Mouse (Mus musculus) limb, embryonic 14.5 days (tissue): ENCODE measurements around the gene Hnf1b. TPM values are rescaled to one million over a fixed set of nuclear protein-coding genes. Genes with fewer than 3 reads are reported as not detected.

Experiments used
- ATAC-seq: fragments of 200-750 bp; cut with Nextera tagmentation; 2 replicates; pipeline ENCODE4 v1.8.0; 2017; ENCODE audit warnings: low read depth, moderate number of reproducible peaks, moderate TSS enrichment; ENCODE audit not compliant: low FRiP score
- DNase-seq: peaks from one replicate; pipeline ENCODE4 v3.0.0-alpha.2; 2015; ENCODE audit warnings: low spot score
- H3K27ac ChIP-seq: fragments of 300-500 bp; sonication (generic); replicated peaks from 2 replicates; pipeline ENCODE4 v1.5.1; 2014; ENCODE audit warnings: low read depth, mild to moderate bottlenecking, low read length, moderate library complexity, mixed read lengths
- H3K27me3 ChIP-seq: fragments of 300-500 bp; sonication (generic); 2 replicates; pipeline ENCODE4 v1.6.1; 2014; ENCODE audit warnings: low read length, mixed read lengths; ENCODE audit not compliant: control insufficient read depth, insufficient read depth
- H3K36me3 ChIP-seq: fragments of 300-500 bp; sonication (generic); 2 replicates; pipeline ENCODE4 v1.6.1; 2014; ENCODE audit warnings: mild to moderate bottlenecking, low read length, moderate library complexity, mixed read lengths; ENCODE audit not compliant: control insufficient read depth, insufficient read depth
- H3K4me1 ChIP-seq: fragments of 300-500 bp; sonication (generic); 2 replicates; pipeline ENCODE4 v1.6.1; 2014; ENCODE audit warnings: antibody characterized with exemption, low read length, mixed read lengths; ENCODE audit not compliant: control insufficient read depth, insufficient read depth
- H3K4me2 ChIP-seq: fragments of 300-500 bp; sonication (generic); replicated peaks from 2 replicates; pipeline ENCODE4 v1.6.1; 2014; ENCODE audit warnings: low read depth, mild to moderate bottlenecking, low read length, moderate library complexity; ENCODE audit not compliant: severe bottlenecking
- H3K4me3 ChIP-seq: fragments of 300-500 bp; sonication (generic); replicated peaks from 2 replicates; pipeline ENCODE4 v1.5.1; 2014; ENCODE audit warnings: low read length
- H3K9ac ChIP-seq: fragments of 300-500 bp; sonication (generic); 2 replicates; pipeline ENCODE4 v1.6.1; 2014; ENCODE audit warnings: mild to moderate bottlenecking, low read depth, low read length, moderate library complexity; ENCODE audit not compliant: severe bottlenecking
- H3K9me3 ChIP-seq: fragments of 300-500 bp; sonication (generic); 2 replicates; pipeline ENCODE4 v1.6.1; 2016; ENCODE audit warnings: low read length; ENCODE audit not compliant: control insufficient read depth
- POLR2A ChIP-seq: fragments of 200-500 bp; IDR thresholded peaks from 2 replicates; pipeline ENCODE4 v1.8.0; 2012; ENCODE audit warnings: inconsistent platforms, mild to moderate bottlenecking, moderate library complexity, borderline replicate concordance; ENCODE audit not compliant: insufficient read depth, insufficient read length; ENCODE audit errors: extremely low read depth
- WGBS: fragments of 180-500 bp; shearing (Covaris S2); extraction: QIAGEN DNeasy Blood & Tissue Kit; methylation state at CpG from one replicate; pipeline ENCODE4 v1.1.7; 2014; 5-methylcytosine and 5-hydroxymethylcytosine counted together
- polyA plus RNA-seq, 2 experiments: library from polyadenylated mRNA; depleted of rRNA in 1 of 2; stranded (reverse) in 1 of 2; unstranded in 1 of 2; fragments of >200 nt; fragmentation: Nextera tagmentation in 1 of 2; extraction: Ambion mirVana in 1 of 2; gene quantifications; 2 replicates each; pipeline versions ENCODE4 v1.2.1 to v1.2.3; 2012 to 2014

Gene Hnf1b
- polyA plus RNA-seq, 2 experiments = 0.04 TPM; not detected in 1

GRCm38 (mm10) chr11:83869686-83870085, 19.8 kb downstream of the Hnf1b start:
- Histone ChIP-seq H3K4me3 (no peak overlapping the region), H3K27me3 (no peaks in the 10 kb centered on the region), H3K4me1 (no peaks in the 10 kb centered on the region), H3K27ac (no peak overlapping the region), H3K9me3 (no peaks in the 10 kb centered on the region), H3K9ac (no peak overlapping the region), H3K4me2 (no peak overlapping the region), H3K36me3 (no peaks in the 10 kb centered on the region)
- DNase-seq = no peak
- 56% methylated on average over 3 of the region's 3 CpGs for WGBS
- no peak for TF ChIP-seq POLR2A
- ATAC-seq = no peak

DNA sequence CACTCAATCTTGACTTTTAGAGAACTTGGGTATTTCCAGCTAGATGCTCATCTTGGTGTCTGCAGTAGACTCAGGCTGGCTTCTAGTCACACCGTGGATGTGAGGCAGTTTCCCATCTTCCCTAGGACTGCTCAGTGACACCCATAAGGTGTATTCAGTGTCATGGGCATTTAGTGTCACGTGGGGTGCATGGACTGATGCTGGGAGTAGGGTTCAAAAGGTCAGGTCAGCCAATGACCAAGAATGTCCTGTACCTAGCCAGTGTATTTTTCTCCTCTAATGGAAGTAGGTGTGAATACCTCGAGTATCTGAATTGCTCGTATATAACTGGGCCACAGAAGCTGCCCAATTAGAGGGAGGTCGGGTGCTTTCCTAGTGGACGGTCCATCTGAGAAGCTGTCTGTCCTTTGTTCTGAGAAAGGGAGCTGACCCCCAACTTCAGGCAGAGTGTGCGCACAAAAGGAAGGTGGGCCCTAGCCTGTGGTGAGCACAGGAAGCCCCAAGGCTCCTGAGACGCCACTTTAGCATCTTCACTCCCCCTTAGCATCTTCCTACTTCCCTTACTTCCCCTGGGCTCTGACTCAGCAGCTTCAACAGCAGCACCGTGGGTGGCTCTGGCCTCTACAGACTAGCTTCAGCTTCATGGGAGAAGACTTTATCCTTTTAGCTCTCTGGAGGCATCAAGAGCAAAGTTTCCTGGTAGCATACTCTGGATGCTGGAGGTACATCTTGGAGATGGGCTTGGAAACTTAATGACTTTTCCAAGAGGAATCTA, 22.1 kb downstream of the Hnf1b start:
- Histone ChIP-seq H3K36me3 (no peaks in the 10 kb centered on the region), H3K9ac (no peak overlapping the region), H3K9me3 (no peaks in the 10 kb centered on the region), H3K27ac (no peak overlapping the region), H3K27me3 (no peaks in the 10 kb centered on the region), H3K4me2 (no peak overlapping the region), H3K4me1 (no peaks in the 10 kb centered on the region), H3K4me3 (no peak overlapping the region)
- ATAC-seq (no peak), DNase-seq (no peak)
- 70% methylated on average over 9 of the region's 9 CpGs for WGBS
- no peak for TF ChIP-seq POLR2A

GRCm38 (mm10) chr11:83873509-83873908, 23.6 kb downstream of the Hnf1b start:
- ATAC-seq = no peak
- no peaks in the 10 kb centered on the region for H3K27me3 ChIP-seq
- no peak for TF ChIP-seq POLR2A
- no peaks in the 10 kb centered on the region for H3K9me3 ChIP-seq
- H3K36me3 ChIP-seq = no peaks in the 10 kb centered on the region
- H3K27ac ChIP-seq = no peak overlapping the region
- H3K4me1 ChIP-seq = no peaks in the 10 kb centered on the region
- WGBS = 33% methylated on average over 9 of the region's 9 CpGs
- no peak overlapping the region for H3K9ac ChIP-seq
- no peak overlapping the region for H3K4me2 ChIP-seq
- no peak for DNase-seq
- no peak overlapping the region for H3K4me3 ChIP-seq

DNA sequence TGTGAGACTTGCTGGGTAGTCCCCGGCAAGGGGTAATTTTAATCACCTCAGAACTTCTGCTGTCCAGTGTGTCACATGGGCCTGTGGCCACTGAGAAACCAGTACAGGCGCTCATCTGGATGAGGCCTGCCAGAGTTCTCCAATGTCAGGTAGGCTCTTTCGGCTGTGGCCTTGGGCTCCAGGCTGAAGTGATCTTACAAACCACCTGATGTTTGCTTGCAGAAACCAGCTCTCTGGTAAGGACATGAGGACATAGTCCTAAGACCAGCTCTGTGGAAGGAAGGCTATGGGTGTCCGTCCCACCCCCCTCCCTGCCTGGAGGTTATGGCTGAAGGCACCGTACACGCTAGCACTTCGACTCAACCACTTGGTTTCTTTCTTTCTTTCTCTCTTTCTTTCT, 26.8 kb downstream of the Hnf1b start:
- no peak overlapping the region for H3K27ac ChIP-seq
- H3K4me3 ChIP-seq = no peak overlapping the region
- no peak overlapping the region for H3K9ac ChIP-seq
- H3K9me3 ChIP-seq = no peaks in the 10 kb centered on the region
- no peak overlapping the region for H3K4me2 ChIP-seq
- H3K36me3 ChIP-seq = no peaks in the 10 kb centered on the region
- no peaks in the 10 kb centered on the region for H3K27me3 ChIP-seq
- no peaks in the 10 kb centered on the region for H3K4me1 ChIP-seq
- no peak for TF ChIP-seq POLR2A
- 93% methylated on average over 7 of the region's 7 CpGs for WGBS
- DNase-seq = no peak
- no peak for ATAC-seq

DNA sequence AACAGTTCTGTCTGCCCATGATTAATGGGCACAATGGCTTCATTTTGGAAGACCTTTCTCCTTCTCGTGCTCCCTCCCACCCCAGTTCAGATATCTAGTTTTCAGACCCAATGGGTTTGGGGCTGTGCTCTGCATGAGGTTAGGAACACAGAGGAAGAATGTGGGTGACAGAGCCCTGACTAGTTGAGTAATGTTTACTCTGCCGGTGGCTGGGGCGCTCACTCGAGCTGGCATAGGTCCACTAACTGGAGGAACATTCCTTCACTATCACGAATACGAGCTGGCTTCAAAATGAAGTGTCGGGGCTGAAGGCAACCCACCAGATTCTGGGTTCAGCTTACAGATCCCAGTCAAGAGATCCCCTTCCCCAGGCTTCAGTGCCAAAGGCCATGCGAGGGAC, 27.9 kb downstream of the Hnf1b start:
- Histone ChIP-seq H3K27ac (no peak overlapping the region), H3K9me3 (no peaks in the 10 kb centered on the region), H3K4me3 (no peak overlapping the region), H3K27me3 (no peaks in the 10 kb centered on the region), H3K9ac (no peak overlapping the region), H3K4me1 (no peaks in the 10 kb centered on the region), H3K4me2 (no peak overlapping the region), H3K36me3 (no peaks in the 10 kb centered on the region)
- TF ChIP-seq POLR2A = no peak
- DNase-seq (no peak), ATAC-seq (no peak)
- 66% methylated on average over 8 of the region's 8 CpGs for WGBS
